Mouse (Mus musculus) intestine, postnatal 0 days (tissue): ENCODE results near the gene Yap1. TPM values are rescaled to one million over a fixed set of nuclear protein-coding genes. Genes with fewer than 3 reads are reported as not detected.

ENCODE experiments used
- ATAC-seq: fragments of 200-750 bp; cut with Nextera tagmentation; 2 replicates; pipeline ENCODE4 v1.8.0; 2017; ENCODE audit warnings: mild to moderate bottlenecking, moderate TSS enrichment, moderate library complexity
- H3K27ac ChIP-seq: fragments of 300-500 bp; sonication (generic); 2 replicates; pipeline ENCODE4 v1.5.1; 2014; ENCODE audit warnings: mild to moderate bottlenecking, low read depth, low read length, moderate library complexity
- H3K27me3 ChIP-seq: fragments of 300-500 bp; sonication (generic); replicated peaks from 2 replicates; pipeline ENCODE4 v1.6.1; 2014; ENCODE audit warnings: low read length, mixed read lengths; ENCODE audit not compliant: control insufficient read depth, insufficient read depth
- H3K36me3 ChIP-seq: fragments of 300-500 bp; sonication (generic); 2 replicates; pipeline ENCODE4 v1.6.1; 2014; ENCODE audit warnings: mild to moderate bottlenecking, moderate library complexity; ENCODE audit not compliant: control insufficient read depth, insufficient read depth
- H3K4me1 ChIP-seq: fragments of 300-500 bp; sonication (generic); replicated peaks from 2 replicates; pipeline ENCODE4 v1.6.1; 2014; ENCODE audit warnings: antibody characterized with exemption, low read length, mixed read lengths; ENCODE audit not compliant: control insufficient read depth, insufficient read depth
- H3K4me2 ChIP-seq: fragments of 300-500 bp; sonication (generic); replicated peaks from 2 replicates; pipeline ENCODE4 v1.6.1; 2014; ENCODE audit warnings: low read depth, mild to moderate bottlenecking, moderate library complexity
- H3K4me3 ChIP-seq: fragments of 300-500 bp; sonication (generic); 2 replicates; pipeline ENCODE4 v1.5.1; 2014; ENCODE audit warnings: low read depth, low read length
- H3K9ac ChIP-seq: fragments of 300-500 bp; sonication (generic); 2 replicates; pipeline ENCODE4 v1.6.1; 2014; ENCODE audit warnings: mild to moderate bottlenecking, low read depth, low read length
- H3K9me3 ChIP-seq: fragments of 300-500 bp; sonication (generic); 2 replicates; pipeline ENCODE4 v1.6.1; 2016; ENCODE audit warnings: mixed run types; ENCODE audit not compliant: control insufficient read depth
- CTCF ChIP-seq: sonication (generic); IDR thresholded peaks from 2 replicates; pipeline ENCODE4 v1.5.1; 2016; ENCODE audit warnings: low read depth, mild to moderate bottlenecking, control low read depth, antibody characterized with exemption, moderate library complexity
- WGBS: fragments of 180-500 bp; shearing (Covaris S2); extraction: QIAGEN DNeasy Blood & Tissue Kit; methylation state at CpG from one replicate; pipeline ENCODE4 v1.1.7; 2014; 5-methylcytosine and 5-hydroxymethylcytosine counted together
- polyA plus RNA-seq: library from polyadenylated mRNA; unstranded; fragments of >200 nt; fragmentation: Nextera tagmentation; extraction: Ambion mirVana; gene quantifications from 2 replicates; pipeline ENCODE4 v1.2.1, GENCODE M21; 2015

Yap1 gene
- polyA plus RNA-seq, 1 experiment from 2014 or later: 11.4 TPM

DNA sequence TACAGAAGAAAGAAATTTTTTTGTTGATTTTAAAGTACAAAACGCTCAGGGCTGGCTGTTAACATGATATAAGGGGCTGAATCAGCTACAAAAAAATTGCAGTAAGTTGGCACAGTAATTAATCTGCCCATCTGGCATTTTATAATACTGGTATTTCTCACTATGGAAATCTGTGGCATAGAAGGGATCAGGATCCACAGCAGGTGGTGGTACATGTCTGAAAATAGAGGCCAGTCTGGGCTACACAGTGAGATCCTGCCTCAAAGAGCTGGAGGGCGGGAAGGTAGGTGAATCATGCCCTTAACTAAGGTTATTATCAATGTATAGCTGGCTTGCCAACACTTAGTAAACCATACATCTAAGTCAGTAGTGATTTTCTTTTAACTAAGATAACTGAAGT, 47.0 kb downstream of the Yap1 start:
- H3K27ac ChIP-seq: no peak overlapping the region
- 78% methylated on average over 2 of the region's 2 CpGs for WGBS
- no peaks in the 10 kb centered on the region for H3K27me3 ChIP-seq
- H3K4me1 ChIP-seq: no peaks in the 10 kb centered on the region
- no peak overlapping the region for H3K4me3 ChIP-seq
- H3K36me3 ChIP-seq: peaks cover 18% of the 10 kb centered on the region
- H3K9ac ChIP-seq: no peak overlapping the region
- H3K4me2 ChIP-seq: no peak overlapping the region
- H3K9me3 ChIP-seq: no peaks in the 10 kb centered on the region
- TF ChIP-seq CTCF: no peak
- ATAC-seq: no peak

DNA sequence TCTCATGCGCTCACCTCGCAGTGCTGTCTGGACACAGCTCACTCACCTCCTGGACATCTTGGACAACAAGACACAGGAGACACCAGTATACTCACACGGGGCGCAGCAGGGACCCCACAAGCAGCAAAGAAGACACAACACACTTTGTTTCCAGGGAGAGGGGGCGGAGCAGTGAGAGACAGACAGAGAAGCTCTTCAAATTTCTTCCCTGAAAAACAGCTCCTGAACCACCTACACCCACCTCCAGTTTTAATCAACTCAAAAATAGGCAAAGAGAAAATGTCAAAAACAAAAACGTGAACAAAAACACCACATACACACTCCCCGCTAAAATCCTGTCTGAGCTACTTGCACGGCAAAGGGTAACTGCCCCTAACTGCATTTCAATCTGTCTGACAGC, 48.0 kb downstream of the Yap1 start:
- ATAC-seq: no peak
- Histone ChIP-seq H3K9ac (no peak overlapping the region), H3K36me3 (peaks cover 19% of the 10 kb centered on the region), H3K9me3 (no peaks in the 10 kb centered on the region), H3K27me3 (no peaks in the 10 kb centered on the region), H3K4me3 (no peak overlapping the region), H3K4me1 (no peaks in the 10 kb centered on the region), H3K27ac (no peak overlapping the region), H3K4me2 (no peak overlapping the region)
- no peak for TF ChIP-seq CTCF
- 95% methylated on average over 8 of the region's 8 CpGs for WGBS

DNA sequence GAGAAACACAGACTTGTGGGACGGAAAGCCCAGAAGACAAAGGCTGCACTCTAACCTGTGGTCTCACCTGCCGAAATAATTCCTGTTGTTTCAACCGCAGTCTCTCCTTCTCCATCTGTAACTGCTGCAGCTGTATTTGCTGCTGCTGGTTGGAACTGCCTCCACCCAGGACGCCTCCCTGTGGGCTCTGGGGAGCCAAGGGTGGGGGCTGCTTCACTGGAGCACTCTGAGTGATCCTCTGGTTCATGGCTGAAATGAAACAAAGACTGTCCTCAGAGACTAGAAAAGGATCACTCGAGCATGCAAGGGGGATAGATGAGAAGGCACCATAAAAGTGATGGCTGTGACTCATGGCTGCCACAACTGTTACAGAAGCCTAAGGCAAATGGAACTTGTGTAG, 51.5 kb downstream of the Yap1 start:
- H3K27ac ChIP-seq: no peak overlapping the region
- H3K27me3 ChIP-seq: no peaks in the 10 kb centered on the region
- H3K9me3 ChIP-seq: no peaks in the 10 kb centered on the region
- no peak overlapping the region for H3K9ac ChIP-seq
- no peak overlapping the region for H3K4me3 ChIP-seq
- H3K4me2 ChIP-seq: no peak overlapping the region
- WGBS: 86% methylated on average over 5 of the region's 5 CpGs
- ATAC-seq: no peak
- no peaks in the 10 kb centered on the region for H3K4me1 ChIP-seq
- TF ChIP-seq CTCF: no peak
- peaks cover 44% of the 10 kb centered on the region for H3K36me3 ChIP-seq

DNA sequence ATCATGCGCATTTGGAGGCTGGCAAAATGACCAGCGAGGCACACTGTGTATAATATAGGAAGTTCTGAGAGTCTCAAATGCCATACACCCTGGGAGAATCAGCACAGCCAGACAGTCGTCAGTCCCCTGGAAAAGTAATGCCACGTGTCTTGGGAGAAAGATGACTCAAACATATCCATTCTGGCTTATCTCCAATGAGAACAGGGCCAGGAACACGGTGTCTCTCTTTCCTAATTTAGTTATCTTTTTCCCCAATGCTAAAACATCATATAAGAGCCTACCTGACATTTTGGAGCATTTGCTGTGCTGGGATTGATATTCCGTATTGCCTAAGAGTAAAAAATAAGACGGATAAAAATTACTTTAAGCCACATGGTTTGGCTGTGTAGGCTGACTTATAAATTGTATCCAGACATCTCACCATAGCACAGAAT, 54.2 kb downstream of the Yap1 start:
- no peaks in the 10 kb centered on the region for H3K4me1 ChIP-seq
- WGBS: 74% methylated on average over 7 of the region's 7 CpGs
- ATAC-seq: no peak
- H3K27ac ChIP-seq: no peak overlapping the region
- TF ChIP-seq CTCF: no peak
- no peak overlapping the region for H3K9ac ChIP-seq
- H3K27me3 ChIP-seq: no peaks in the 10 kb centered on the region
- peaks cover 49% of the 10 kb centered on the region for H3K36me3 ChIP-seq
- no peak overlapping the region for H3K4me2 ChIP-seq
- no peak overlapping the region for H3K4me3 ChIP-seq
- no peaks in the 10 kb centered on the region for H3K9me3 ChIP-seq

DNA sequence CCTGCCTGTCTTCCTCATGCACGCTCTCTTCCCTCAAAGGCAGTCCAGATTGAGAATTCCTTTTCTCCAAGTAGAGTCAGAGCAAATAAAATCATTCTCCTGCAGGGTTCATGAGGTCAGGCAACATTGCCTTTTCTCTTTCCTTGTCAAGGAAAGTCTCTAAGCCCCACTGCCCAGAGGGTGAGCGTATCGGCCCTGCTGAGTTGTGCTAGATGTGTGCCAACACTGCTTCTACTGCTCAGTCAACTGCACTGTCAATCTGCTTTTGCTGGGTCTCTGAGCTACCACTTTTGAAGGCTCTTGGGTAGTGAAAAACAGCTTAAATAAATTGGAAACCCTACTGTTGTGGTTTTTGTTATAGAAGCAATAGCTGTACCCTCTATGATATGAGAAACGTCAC, 56.5 kb downstream of the Yap1 start:
- H3K9ac ChIP-seq: no peak overlapping the region
- no peak overlapping the region for H3K4me2 ChIP-seq
- peaks cover 42% of the 10 kb centered on the region for H3K36me3 ChIP-seq
- H3K9me3 ChIP-seq: no peaks in the 10 kb centered on the region
- no peak overlapping the region for H3K27ac ChIP-seq
- WGBS: 87% methylated on average over 4 of the region's 4 CpGs
- H3K4me1 ChIP-seq: no peaks in the 10 kb centered on the region
- no peak for ATAC-seq
- TF ChIP-seq CTCF: no peak
- H3K27me3 ChIP-seq: no peaks in the 10 kb centered on the region
- H3K4me3 ChIP-seq: no peak overlapping the region

DNA sequence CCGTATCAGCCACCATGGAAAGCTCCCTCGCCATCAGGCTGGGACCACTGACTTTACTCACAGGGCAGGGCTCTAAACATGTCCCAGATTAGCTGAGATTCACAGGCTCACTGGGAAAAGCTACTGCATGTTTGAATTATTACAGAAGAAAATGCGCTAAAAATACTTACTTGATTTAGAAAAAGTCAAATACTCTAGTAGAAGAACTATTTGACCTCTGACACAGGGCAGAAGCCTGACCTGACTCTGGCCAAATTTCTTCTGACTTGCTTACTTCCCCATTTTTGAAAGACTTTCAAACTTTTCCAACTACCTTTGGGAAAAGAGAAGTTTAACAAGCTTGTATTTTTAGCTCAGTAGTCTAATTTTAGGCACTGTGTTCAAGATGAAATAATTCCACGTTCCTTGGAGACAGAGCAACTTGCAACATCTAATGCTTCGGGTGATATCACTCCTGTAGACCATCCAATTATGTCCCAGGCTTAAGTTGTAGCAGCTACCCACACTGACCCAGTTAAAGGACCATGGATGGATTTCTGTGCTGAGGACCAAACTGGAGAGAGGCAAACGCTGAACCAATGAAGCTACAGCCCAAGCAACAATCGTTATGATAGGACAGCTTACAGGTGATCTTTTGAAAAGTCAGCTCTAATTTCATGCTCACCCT, 60.5 kb downstream of the Yap1 start:
- ATAC-seq: no peak
- peaks cover 38% of the 10 kb centered on the region for H3K36me3 ChIP-seq
- H3K4me3 ChIP-seq: no peak overlapping the region
- no peaks in the 10 kb centered on the region for H3K27me3 ChIP-seq
- no peak for TF ChIP-seq CTCF
- H3K9me3 ChIP-seq: no peaks in the 10 kb centered on the region
- WGBS: 90% methylated on average over 7 of the region's 7 CpGs
- no peaks in the 10 kb centered on the region for H3K4me1 ChIP-seq
- H3K4me2 ChIP-seq: no peak overlapping the region
- no peak overlapping the region for H3K9ac ChIP-seq
- no peak overlapping the region for H3K27ac ChIP-seq

DNA sequence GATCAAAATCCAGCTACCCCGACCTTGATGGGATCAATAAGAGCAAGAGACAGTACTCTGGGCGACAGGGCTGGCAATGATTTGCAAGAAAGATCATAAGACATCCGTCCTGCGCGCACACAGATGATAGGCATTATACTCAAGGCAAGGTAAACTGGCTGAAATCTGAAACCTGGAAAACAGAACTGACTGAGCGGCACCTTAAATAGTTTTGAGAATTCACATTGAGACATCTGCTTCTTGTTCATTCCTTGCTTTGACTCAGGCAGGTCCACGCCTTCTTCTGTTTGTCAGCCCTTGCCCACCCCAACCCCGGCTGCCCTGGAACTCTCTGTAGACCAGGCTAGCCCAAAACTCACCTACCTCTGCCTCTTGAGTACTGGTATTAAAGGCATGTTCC, 61.7 kb downstream of the Yap1 start:
- no peaks in the 10 kb centered on the region for H3K9me3 ChIP-seq
- H3K9ac ChIP-seq: no peak overlapping the region
- no peaks in the 10 kb centered on the region for H3K4me1 ChIP-seq
- no peaks in the 10 kb centered on the region for H3K27me3 ChIP-seq
- peaks cover 34% of the 10 kb centered on the region for H3K36me3 ChIP-seq
- ATAC-seq: no peak
- H3K27ac ChIP-seq: no peak overlapping the region
- no peak for TF ChIP-seq CTCF
- H3K4me2 ChIP-seq: no peak overlapping the region
- WGBS: 90% methylated on average over 8 of the region's 8 CpGs
- H3K4me3 ChIP-seq: no peak overlapping the region
